Mouse (Mus musculus) effector memory CD4-positive, alpha-beta T cell, adult 5 months (primary cell): ENCODE results near the gene Stoml2. TPM values are rescaled to one million over a fixed set of nuclear protein-coding genes. Genes with fewer than 3 reads are reported as not detected.

Experiments used
- polyA plus RNA-seq: library from polyadenylated mRNA; unstranded; fragments of 100-300 nt; shearing (Covaris generic); gene quantifications from one replicate; pipeline ENCODE4 v1.2.1, GENCODE M21; 2017

Stoml2 gene
- 66.8 TPM for polyA plus RNA-seq

DNA sequence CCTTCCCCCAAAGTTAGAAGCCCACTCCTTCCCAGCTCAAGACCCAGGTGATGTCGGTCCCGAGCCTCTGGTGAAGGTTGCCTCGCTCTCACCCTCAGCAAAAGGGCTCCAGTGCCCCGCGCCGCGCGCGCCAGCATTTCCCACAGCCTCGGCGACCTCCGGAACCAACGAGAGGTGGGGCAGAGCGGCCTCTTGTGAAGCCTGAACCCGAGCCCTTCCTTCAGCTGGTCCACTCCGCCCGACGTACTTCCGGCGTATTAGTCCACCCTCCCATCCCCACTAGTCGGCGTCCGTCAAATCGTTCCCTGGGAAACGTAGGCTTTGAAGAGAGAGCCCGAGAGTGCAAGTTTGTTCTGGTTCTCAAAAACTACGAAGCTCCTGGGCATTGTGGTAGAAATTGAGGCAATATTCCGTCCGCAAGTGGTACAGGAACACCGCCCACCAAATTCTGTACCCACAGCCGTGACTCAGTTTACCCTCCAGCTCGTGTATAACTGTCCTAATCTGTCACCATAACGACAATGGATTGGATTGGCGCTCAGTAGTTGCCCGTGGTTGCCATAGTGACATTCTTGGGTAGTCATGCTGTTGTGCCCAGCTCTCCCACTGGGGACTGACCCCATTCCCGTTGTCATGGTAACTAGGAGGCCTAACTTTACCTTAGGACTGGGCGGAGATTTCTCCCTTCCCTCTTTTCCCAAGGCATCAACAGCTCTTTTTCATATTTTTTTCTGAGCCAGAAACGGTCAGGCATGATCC lies at the start of gene Stoml2:
Gene Stoml2 (minus strand): TSS at position 474 of the 759 bp plus-strand sequence.

GRCm38 (mm10) chr4:43058753-43059654 lies 27.5 kb upstream of the Stoml2 start, which contains the start of gene Unc13b:
Unc13b (plus strand) TSS chr4:43058953.

DNA sequence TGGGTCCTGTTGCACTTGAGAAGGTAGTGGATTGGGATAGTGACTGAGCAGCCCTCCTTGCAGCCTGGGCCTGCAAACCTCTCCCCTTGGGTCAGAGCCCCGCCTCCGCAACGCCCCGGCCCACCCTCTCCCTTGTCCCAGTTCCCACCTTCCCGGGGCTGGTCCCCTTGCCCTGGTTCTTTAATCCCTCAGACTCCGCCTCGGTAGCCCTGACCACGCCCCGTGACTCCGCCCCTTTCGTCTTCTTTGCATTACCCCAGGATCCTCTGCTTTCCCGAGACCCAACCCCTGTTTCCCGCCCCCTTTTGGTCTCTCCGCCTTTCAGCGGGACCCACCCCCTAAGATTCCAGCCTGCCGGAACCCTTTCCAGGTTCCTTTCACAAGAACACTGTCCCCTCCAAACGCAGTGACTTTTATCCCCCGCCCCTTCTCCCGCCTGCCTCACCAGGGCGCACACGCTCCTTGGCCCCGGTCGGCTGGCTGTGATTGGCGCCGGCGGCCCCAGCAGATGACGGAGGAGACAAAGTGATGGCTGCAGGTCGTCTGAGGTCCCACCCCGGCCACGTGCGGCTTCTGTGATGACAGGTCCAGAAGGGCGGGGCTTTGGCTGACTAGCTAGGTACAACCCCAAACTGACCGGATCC lies 14.3 kb upstream of the Stoml2 start, which contains the start of gene Fam214b:
Gene Fam214b (minus strand): TSS at position 562 of the 644 bp plus-strand sequence.

DNA sequence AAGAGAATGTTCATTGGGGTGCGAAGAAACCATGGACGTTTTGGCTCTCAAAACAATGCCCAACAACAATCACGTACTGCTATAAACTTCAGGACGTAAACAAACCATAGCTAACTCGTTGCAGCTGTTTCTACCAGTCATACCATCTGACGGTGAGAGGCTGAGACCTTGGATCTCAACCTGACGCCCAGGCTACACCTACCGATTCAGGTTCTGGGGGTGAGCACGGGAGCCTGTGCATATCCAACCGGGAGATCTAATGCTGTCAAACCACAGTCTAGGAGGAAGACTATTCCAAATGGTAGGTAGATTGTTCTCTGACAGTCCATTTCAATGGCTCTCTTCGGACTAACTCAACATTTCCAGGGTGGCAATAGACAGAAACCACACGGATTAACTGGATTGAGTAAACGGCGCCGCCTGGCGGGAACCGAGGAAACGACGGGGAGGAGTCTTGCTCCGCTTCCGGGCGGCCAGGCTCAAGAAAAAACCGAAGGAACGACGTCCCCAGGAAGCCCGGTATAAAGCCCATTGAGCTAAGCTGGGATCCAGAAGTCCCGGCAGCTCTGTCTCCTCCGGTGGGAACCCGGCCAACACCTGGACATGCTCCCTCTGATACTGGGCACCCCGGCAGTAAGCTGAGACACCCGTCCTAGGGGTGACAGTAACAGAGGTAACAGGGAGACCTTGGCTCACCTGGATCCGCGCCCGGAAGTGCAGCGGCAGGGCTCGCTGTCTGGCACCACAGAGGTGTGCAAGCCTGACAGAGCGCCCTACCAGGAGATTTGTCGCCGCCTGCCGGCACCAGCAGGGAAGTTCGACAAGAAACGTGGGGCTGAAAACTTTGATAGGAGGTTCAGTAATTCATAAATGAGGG lies 6.2 kb downstream of the Stoml2 start, which contains the start of gene Pigo:
Gene Pigo (minus strand): TSS at position 736 of the 877 bp plus-strand sequence.

DNA sequence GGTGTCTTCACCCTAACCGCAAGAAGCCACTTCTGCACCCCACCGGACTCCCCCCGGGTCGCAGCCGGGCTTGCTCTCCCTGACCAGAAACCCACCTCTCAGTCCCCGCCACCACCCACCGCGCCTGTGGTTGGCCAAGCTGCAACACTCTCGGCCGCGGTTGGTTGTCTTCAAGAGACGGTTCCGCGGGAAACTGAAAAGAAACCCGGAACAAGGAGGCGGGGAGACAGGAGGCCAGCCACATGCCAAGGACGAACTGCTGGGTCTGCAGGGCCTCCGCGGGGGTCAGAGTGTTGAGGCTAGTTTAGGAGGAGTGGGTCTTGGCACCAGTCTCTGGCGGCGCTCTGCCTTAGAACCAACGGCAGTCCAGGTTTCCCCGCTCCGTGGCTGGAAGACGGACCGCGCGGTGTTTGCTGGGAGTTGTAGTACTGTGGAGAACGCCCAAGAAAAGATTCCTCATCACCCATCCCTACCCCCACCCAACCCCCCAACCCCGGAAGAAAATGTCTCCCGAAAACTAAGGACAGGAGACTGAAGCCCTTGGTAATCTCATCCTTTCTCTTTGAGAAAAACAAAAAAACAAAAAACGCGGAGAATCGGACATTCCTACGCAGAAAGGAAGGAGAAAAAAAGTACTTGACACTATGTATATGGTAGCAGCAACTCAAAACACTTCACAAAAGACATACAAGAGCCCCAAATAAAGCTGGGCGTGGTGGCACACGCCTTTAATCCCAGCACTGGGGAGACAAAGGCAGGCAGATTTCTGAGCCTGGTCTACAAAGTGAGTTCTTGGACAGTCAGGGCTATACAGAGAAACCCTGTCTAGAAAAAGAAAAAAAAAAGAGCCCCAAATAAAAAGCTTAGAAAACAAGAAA lies 21.1 kb downstream of the Stoml2 start, which contains the start of gene Fancg:
Gene Fancg (minus strand): TSS at position 346 of the 878 bp plus-strand sequence.

DNA sequence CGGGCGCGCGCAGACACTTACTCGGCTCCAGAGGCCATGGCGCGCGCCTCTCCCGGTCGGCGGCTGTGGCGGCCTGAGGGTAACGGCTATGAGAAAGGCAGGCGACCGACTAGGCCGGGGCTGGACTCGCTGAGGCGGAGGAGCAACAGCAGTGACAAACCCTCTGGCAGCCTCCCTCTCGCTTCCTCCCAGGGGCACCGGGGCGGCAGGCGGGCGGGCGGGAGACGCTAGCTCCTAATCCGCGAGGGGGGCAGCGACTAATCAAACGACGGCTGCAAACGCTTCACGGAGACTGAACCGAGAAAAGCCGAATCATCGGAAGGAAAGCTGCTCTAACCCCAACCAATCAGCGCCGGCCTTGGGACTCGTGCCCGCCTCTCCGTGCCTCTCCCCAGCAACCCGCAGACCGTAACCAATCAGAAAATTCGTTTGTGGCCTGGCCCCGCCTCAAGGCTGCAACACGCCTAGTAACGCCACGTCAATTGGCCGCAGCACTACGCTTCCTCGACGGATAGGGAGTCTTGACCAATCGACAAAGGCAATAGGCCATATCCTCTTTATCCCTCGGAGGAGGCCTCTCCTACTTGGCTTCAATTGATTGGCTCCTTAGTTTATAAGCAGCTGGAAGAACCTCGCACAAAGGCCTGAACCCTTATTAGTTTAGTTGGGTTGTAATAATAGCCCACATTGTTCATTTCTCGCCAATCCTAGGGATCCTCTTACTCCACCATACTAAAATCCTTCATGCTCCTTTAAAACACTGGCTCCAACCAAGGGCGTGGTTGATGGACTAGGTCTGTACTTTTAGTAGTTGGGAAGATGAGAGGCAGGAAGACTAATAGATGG lies 31.1 kb downstream of the Stoml2 start, which contains the start of gene Vcp:
Gene Vcp (minus strand): TSS at position 367 of the 846 bp plus-strand sequence.

Other genes starting within 250 kb of the Stoml2 start
- gene Fam205a1, start 177.8 kb downstream of the Stoml2 start, polyA plus RNA-seq = not detected
- gene Gm12394, start 174.9 kb downstream of the Stoml2 start, polyA plus RNA-seq = not detected
- not detected for gene Fam205c, start 157.5 kb downstream of the Stoml2 start, polyA plus RNA-seq
- gene Phf24, start 115.0 kb downstream of the Stoml2 start, polyA plus RNA-seq = not detected
- gene Dnajb5, start 81.9 kb downstream of the Stoml2 start, polyA plus RNA-seq = 25.8 TPM
- gene 1700022I11Rik, start 62.1 kb downstream of the Stoml2 start, polyA plus RNA-seq = not detected
- gene Vcp, start 31.2 kb downstream of the Stoml2 start, polyA plus RNA-seq = 244 TPM
- gene Fancg, start 21.2 kb downstream of the Stoml2 start, polyA plus RNA-seq = 13.0 TPM
- 39.3 TPM for gene Pigo, start 5.9 kb downstream of the Stoml2 start, polyA plus RNA-seq
- 6.5 TPM for gene Fam214b, start 14.5 kb upstream of the Stoml2 start, polyA plus RNA-seq
- 1.5 TPM for gene Unc13b, start 27.2 kb upstream of the Stoml2 start, polyA plus RNA-seq
- gene Atp8b5, start 235.4 kb upstream of the Stoml2 start, polyA plus RNA-seq = not detected